Mouse (Mus musculus) layer of hippocampus, adult 6 months (tissue): Measurements from ENCODE around the gene Tnfrsf26. TPM values are rescaled to one million over a fixed set of nuclear protein-coding genes. Genes with fewer than 3 reads are reported as not detected.

Source experiments
- long read RNA-seq, 2 experiments: library from polyadenylated mRNA; unstranded; transcript quantifications; one replicate each; pipeline ENCODE4 v2.0.0; 2019 to 2020
- microRNA-seq: library from miRNA; unstranded; fragments of <30 nt; microRNA quantifications from one replicate; pipeline ENCODE4 v1.2.0, GENCODE M21; 2020
- polyA plus RNA-seq: library from polyadenylated mRNA; unstranded; fragments of <200 nt; fragmentation: Nextera tagmentation; gene quantifications from 2 replicates; pipeline ENCODE4 v1.2.3, GENCODE M21; 2021

Tnfrsf26 gene
- polyA plus RNA-seq: 0.09 TPM in 1 of 2 replicates, not detected in the other
- long read RNA-seq, experiment 1: 0 reads
- long read RNA-seq, experiment 2: 0 reads

DNA sequence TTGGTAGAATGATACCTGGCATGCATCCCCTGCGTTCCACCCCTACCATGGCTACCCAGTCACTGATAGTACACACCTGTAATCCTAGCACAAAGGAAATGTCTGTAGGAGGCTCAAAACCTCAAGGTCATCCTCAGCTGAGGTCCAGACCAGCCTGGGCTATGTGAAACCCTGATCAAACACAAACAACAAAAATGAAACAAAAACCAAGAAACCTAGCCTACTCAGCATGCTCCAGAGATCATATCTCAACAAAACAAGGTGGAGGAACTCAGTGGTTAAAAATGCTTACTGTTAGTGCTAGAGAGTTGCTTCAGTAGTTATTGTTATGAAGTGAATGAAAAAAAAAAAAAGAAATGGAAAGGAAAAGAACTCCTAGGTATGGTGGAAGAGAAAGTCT, at the start of gene Tnfrsf26:
Gene Tnfrsf26 (minus strand): TSS at position 183 of the 400 bp plus-strand sequence.

DNA sequence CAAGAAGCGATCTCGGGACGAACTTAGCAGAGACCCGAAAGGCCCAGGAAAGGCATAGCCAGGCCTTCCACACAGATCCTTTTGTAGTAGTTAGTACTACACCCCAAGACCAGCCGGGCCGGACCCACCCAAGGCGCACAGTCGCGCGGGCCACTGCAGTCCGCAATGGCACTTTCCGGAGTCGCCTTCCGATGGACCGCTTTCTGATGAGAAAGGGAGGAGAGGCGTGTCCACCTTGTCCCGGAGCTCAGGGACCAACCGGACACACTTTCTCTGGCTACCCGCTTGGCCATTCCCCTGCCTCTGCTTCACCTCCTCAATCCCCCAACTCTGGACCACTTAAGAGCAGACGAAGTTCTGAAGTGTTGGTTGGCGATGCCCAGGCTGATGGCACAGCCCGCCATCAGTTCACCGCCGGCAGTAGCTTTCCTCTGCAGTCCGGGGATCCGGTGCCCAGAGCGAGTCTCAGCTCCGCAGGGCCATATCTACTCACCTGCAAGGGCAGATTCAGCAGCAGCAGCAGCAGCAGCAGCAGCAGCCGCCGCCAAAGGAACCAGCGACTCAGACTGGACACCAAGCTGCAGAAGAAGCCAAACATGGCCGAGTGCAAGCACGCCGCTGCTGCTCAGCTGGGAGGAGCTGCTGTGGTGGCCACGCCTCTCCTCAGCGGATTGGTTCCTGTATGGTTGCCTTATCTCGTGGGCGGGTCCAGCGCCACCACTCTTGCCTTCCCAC, 20.7 kb upstream of the Tnfrsf26 start, which contains the start of gene Tnfrsf22:
Gene Tnfrsf22 (minus strand): TSS at position 628 of the 735 bp plus-strand sequence.

DNA sequence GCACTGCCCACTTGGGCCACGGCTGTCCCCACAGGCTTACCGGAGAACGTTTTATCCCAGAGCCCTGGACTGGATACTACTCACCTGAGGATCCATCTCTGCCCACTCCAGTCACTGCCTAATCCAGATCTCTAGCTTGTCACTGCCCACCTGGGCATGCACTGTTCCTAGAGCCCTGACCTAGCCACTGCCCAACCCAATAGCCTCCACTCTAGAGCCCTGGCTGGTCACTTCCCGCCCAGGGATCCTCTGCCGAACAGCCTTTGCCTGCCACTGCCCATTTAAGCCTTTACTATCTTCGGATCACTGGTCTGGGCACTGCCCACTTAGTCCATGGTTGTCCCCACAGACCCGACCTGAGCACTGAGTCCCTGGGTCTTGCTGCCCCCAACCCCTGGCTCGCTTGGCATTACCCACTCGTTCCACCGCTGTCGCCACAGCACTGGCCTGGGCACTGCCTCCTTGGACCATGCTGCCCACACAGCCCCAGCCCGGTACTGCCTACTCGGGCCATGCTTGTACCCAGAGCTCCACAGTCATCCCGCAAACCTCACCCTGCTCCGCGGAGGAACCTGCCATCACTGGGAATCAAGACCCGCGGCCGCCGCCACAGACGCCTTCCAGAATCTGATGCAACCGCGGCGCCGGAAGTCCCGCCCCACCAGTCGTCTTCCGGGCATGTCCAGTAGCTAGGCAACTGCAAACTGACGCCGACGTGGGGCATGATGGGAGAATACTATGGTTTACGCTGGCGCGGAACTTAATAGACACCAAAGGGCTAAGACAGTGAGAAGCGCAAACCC, 28.9 kb downstream of the Tnfrsf26 start, which contains the start of gene Cars:
Gene Cars (minus strand): TSS at position 663 of the 803 bp plus-strand sequence.

Small RNA genes within 50 kb of the gene (microRNA-seq; reads per million reads assigned to microRNA genes)
- not detected for gene Mir7064

Other genes with a start within 250 kb of the Tnfrsf26 start
- gene Cdkn1c, start 167.7 kb downstream of the Tnfrsf26 start, polyA plus RNA-seq: 5.5 and 11.0 TPM in 2 replicates
- gene Slc22a18, start 155.0 kb downstream of the Tnfrsf26 start, polyA plus RNA-seq: 1.4 and 1.8 TPM in 2 replicates
- gene Phlda2, start 125.6 kb downstream of the Tnfrsf26 start, polyA plus RNA-seq: not detected in 2 replicates
- gene Nap1l4, start 79.6 kb downstream of the Tnfrsf26 start, polyA plus RNA-seq: 80.5 and 93.6 TPM in 2 replicates
- gene Cars, start 28.6 kb downstream of the Tnfrsf26 start, polyA plus RNA-seq: 22.1 and 24.7 TPM in 2 replicates
- gene Tnfrsf22, start 20.9 kb upstream of the Tnfrsf26 start, polyA plus RNA-seq: 0.80 and 2.5 TPM in 2 replicates
- gene Tnfrsf23, start 57.1 kb upstream of the Tnfrsf26 start, polyA plus RNA-seq: 0.06 and 0.19 TPM in 2 replicates
- gene Osbpl5, start 128.3 kb upstream of the Tnfrsf26 start, polyA plus RNA-seq: 4.5 and 6.3 TPM in 2 replicates
- not detected in 2 replicates for gene Mrgprg, start 138.3 kb upstream of the Tnfrsf26 start, polyA plus RNA-seq
- gene Mrgpre, start 155.8 kb upstream of the Tnfrsf26 start, polyA plus RNA-seq: 5.0 and 6.1 TPM in 2 replicates
- 1.2 and 1.7 TPM in 2 replicates for gene Nadsyn1, start 194.1 kb upstream of the Tnfrsf26 start, polyA plus RNA-seq
- 14.5 and 15.6 TPM in 2 replicates for gene Dhcr7, start 194.4 kb upstream of the Tnfrsf26 start, polyA plus RNA-seq
- gene Gm498, start 238.1 kb upstream of the Tnfrsf26 start, polyA plus RNA-seq: not detected in 2 replicates